Mouse (Mus musculus) olfactory bulb, adult 2 months (tissue): ENCODE measurements around the gene Clec16a. TPM values are rescaled to one million over a fixed set of nuclear protein-coding genes. Genes with fewer than 3 reads are reported as not detected.

Experiments used
- H3K27ac ChIP-seq: fragments of 200-500 bp; 2 replicates; pipeline ENCODE4 v1.5.1; 2012; ENCODE audit warnings: low read depth, low read length; ENCODE audit not compliant: insufficient read depth
- H3K4me1 ChIP-seq: fragments of 200-500 bp; 2 replicates; pipeline ENCODE4 v1.6.1; 2012; ENCODE audit warnings: low read length; ENCODE audit not compliant: control insufficient read depth, insufficient read depth
- H3K4me3 ChIP-seq: fragments of 200-500 bp; 2 replicates; pipeline ENCODE4 v1.5.1; 2012; ENCODE audit warnings: mild to moderate bottlenecking, low read depth, low read length, moderate library complexity; ENCODE audit not compliant: insufficient read depth
- CTCF ChIP-seq: fragments of 200-500 bp; IDR thresholded peaks from 2 replicates; pipeline ENCODE4 v1.5.1; 2012; ENCODE audit warnings: low read depth, mild to moderate bottlenecking, low read length, moderate library complexity; ENCODE audit not compliant: insufficient read depth
- POLR2A ChIP-seq: fragments of 200-500 bp; IDR thresholded peaks from 2 replicates; pipeline ENCODE4 v1.6.1; 2012; ENCODE audit warnings: mild to moderate bottlenecking, low read depth, low read length, moderate library complexity; ENCODE audit not compliant: insufficient read depth
- WGBS: fragments of 180-500 bp; shearing (Covaris S2); methylation state at CpG from one replicate; pipeline ENCODE4 v1.1.7; 2018; 5-methylcytosine and 5-hydroxymethylcytosine counted together
- polyA plus RNA-seq: library from polyadenylated mRNA; stranded (reverse); fragments of >200 nt; gene quantifications from 2 replicates; pipeline ENCODE4 v1.2.4, GENCODE M21; 2012; ENCODE audit warnings: low replicate concordance; ENCODE audit not compliant: missing spikeins, insufficient read depth, insufficient read length

Clec16a gene
- polyA plus RNA-seq, 1 experiment: 285 TPM

GRCm38 (mm10) chr16:10669936-10670335 is 124.8 kb downstream of the Clec16a start:
- Histone ChIP-seq H3K4me1 (peaks cover 16% of the 10 kb centered on the region), H3K4me3 (no peak overlapping the region), H3K27ac (no peak overlapping the region)
- WGBS: 82% methylated on average over 3 of the region's 3 CpGs
- no peak for TF ChIP-seq POLR2A
- no peak for TF ChIP-seq CTCF

- TF ChIP-seq POLR2A (no peak), CTCF (no peak)
- no peak overlapping the region for H3K27ac ChIP-seq
- peaks cover 6% of the 10 kb centered on the region for H3K4me1 ChIP-seq
- no peak overlapping the region for H3K4me3 ChIP-seq
Observed at GRCm38 (mm10) chr16:10672490-10672889, 127.4 kb downstream of the Clec16a start.

GRCm38 (mm10) chr16:10674020-10674419 is 128.9 kb downstream of the Clec16a start:
- Histone ChIP-seq H3K4me1 (0 out of 2 replicates have a peak, but pooled peaks cover 4% of the 10 kb centered on the region), H3K4me3 (no peak overlapping the region), H3K27ac (no peak overlapping the region)
- TF ChIP-seq POLR2A (no peak), CTCF (no peak)
- WGBS: 77% methylated on average over 2 of the region's 2 CpGs

GRCm38 (mm10) chr16:10674957-10675356 is 129.8 kb downstream of the Clec16a start:
- TF ChIP-seq CTCF (no peak), POLR2A (no peak)

GRCm38 (mm10) chr16:10675612-10676011 is 130.5 kb downstream of the Clec16a start:
- Histone ChIP-seq H3K4me1 (no peaks in the 10 kb centered on the region), H3K4me3 (no peak overlapping the region), H3K27ac (no peak overlapping the region)
- WGBS: 84% methylated on average over 1 of the region's 1 CpGs
- no peak for TF ChIP-seq CTCF
- TF ChIP-seq POLR2A: no peak

More at GRCm38 (mm10) chr16:10674957-10675356, 129.8 kb downstream of the Clec16a start:
- no peak overlapping the region for H3K4me3 ChIP-seq
- H3K4me1 ChIP-seq: no peaks in the 10 kb centered on the region
- no peak overlapping the region for H3K27ac ChIP-seq
- WGBS: 98% methylated on average over 2 of the region's 2 CpGs

GRCm38 (mm10) chr16:10676461-10677066 is 131.4 kb downstream of the Clec16a start:
- no peak overlapping the region for H3K27ac ChIP-seq
- no peaks in the 10 kb centered on the region for H3K4me1 ChIP-seq
- TF ChIP-seq CTCF (no peak), POLR2A (no peak)
- no peak overlapping the region for H3K4me3 ChIP-seq
- WGBS: 62% methylated on average over 3 of the region's 3 CpGs

GRCm38 (mm10) chr16:10682521-10682920 is 137.4 kb downstream of the Clec16a start:
- WGBS: 97% methylated on average over 2 of the region's 2 CpGs

GRCm38 (mm10) chr16:10683193-10684000 is 138.3 kb downstream of the Clec16a start:
- H3K4me1 ChIP-seq: no peaks in the 10 kb centered on the region
- 71% methylated on average over 8 of the region's 8 CpGs for WGBS
- no peak overlapping the region for H3K4me3 ChIP-seq
- 0 out of 2 replicates have a peak overlapping the region, but pooled peaks have one; percentile 22 for H3K27ac ChIP-seq
- TF ChIP-seq POLR2A (no peak), CTCF (no peak)

More at GRCm38 (mm10) chr16:10682521-10682920, 137.4 kb downstream of the Clec16a start:
- no peak for TF ChIP-seq POLR2A
- no peak for TF ChIP-seq CTCF
- no peak overlapping the region for H3K4me3 ChIP-seq
- H3K4me1 ChIP-seq: no peaks in the 10 kb centered on the region
- no peak overlapping the region for H3K27ac ChIP-seq

GRCm38 (mm10) chr16:10689748-10690318 is 144.7 kb downstream of the Clec16a start:
- Histone ChIP-seq H3K4me1 (peaks cover 4% of the 10 kb centered on the region), H3K4me3 (no peak overlapping the region), H3K27ac (no peak overlapping the region; the same call in 1 of the 2 replicates)
- TF ChIP-seq CTCF (no peak), POLR2A (no peak)
- WGBS: 70% methylated on average over 6 of the region's 6 CpGs
